Mouse (Mus musculus): ENCODE measurements around the gene Slc25a10.

Gene Slc25a10

DNA sequence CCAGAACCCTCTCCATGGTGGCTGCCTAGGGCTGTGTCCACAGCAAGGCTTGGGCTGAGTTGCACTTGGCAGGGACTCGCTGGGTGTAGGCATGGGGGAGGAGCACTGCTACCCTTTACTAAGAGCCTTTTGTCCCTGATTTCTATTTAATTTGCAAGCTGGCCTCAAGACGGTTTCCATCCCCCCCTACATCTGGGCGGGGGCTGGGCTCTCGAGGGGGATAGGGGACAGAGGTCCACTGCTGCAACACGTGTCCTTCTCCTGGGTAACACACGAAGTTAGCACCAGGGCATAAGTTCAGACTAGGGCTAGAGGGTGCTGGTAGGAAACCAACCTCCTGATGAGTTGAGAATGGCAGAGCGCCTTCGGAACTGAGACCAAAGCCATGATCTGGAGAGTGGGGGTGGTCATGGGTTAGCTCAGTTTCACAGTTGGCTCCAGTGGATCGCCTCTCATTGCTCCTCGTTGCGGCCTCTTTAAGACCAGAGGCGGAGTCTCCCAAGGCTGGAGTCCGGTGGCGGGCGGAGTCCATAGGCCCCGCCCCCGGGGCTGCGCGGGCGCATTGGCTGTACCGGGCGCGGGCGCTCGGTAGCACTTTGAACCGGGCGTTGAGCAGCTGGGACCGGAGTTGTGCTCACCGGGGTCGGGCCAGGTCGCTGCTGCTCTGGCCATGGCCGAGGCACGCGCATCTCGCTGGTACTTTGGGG is at the start of gene Slc25a10:
Gene Slc25a10, plus strand, starts transcription at position 524 of the 707 bp plus-strand sequence.
- DNase-seq (ENCODE audit: low read depth in 1 of 2, low spot score in 2 of 2): peak in 1 of 2 experiments; percentile 69

DNA sequence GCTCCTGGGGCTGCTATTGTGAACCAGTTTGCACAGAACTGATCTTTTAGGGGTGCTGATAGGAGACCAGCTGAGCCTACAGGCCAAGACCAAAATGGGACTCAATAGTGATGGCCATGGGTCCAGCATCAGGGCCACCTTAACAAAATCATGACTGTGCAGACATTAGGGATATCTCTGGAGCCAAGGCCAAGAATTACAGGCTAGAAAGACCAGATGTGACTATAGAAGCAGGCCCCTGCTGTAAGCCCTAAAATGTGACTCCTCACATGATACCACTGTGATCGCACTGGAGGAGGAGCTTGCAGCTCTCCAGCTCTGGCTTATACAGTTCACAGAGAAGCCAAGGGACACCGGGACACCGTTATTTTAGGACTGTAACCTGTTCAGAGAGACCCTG is 49.3 kb upstream of the Slc25a10 start, which contains the start of gene Tspan10:
Gene Tspan10, plus strand, starts transcription at position 301 of the 400 bp plus-strand sequence.
- no peak for DNase-seq (ENCODE audit: low read depth in 1 of 2, low spot score in 2 of 2)

DNA sequence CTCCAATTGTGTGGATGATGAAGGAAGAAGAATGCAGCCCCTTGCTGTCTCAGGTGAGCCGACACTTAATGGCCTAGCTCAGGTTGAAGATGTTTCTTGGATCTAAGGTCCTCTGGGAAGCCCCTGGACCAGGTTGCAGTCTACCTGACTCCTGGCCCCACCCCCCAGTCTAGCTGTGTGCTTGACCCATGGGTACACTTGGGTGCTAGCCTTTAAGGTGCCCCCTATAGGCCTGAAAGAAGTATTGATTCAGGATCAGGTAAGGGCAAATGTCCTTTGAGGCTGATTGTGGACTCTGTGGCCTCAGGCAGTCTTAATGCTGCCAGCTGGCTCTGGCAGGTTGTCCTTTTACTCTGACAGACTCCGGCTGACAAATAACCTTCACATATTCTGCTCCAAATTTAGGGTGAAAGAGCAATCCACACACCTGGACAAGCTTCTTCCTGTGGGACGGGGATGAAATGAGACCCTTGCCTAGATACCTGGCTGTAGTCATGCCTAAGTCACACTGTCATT is 48.8 kb upstream of the Slc25a10 start:
- DNase-seq (ENCODE audit: low read depth in 1 of 2, low spot score in 2 of 2): no peak

DNA sequence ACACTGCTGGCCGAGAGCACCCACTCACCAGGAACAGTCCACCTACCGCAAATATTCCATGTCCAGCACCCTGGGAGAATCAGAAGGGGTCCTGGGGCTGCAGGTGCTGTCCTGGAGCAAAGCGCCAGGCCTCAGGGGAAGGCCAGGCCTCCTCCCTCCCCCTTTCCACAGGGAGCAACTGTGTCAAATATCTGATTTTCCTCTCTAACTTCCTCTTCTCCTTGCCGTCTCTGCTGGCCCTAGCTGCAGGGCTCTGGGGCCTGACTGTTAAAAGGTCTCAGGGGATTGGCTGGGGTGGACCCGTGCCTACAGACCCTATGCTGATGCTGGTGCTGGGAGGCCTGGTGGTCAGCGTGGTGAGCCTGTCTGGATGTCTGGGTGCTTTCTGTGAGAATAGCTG is 47.5 kb upstream of the Slc25a10 start:
- no peak for DNase-seq (ENCODE audit: low read depth in 1 of 2, low spot score in 2 of 2)

- no peak for DNase-seq (ENCODE audit: low read depth in 1 of 2, low spot score in 2 of 2)
These were observed 46.2 kb upstream of the Slc25a10 start for GRCm38 (mm10) chr11:120445475-120445874.

DNA sequence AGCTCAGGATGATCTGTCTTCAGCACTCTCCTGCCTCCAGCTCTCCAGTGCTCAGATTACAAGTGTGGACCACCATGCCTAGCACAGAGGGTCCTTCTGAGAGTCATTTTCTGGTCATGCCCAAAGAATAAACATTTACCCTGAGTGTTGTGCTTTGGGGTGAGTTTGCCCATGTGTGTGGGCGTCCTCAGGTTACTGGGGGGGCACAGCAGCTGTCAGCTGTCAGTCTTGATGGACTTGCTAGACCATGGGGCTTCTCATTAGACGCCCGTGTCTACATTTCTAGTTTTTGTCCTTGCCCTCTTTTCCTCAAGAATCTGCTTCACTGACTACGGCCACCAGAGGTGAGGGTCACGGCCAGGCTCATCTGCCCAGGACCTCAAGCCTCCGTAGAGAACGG is 44.5 kb upstream of the Slc25a10 start:
- DNase-seq (ENCODE audit: low read depth in 1 of 2, low spot score in 2 of 2): no peak

- no peak for DNase-seq (ENCODE audit: low read depth in 1 of 2, low spot score in 2 of 2)
These were observed 39.4 kb upstream of the Slc25a10 start for GRCm38 (mm10) chr11:120452246-120452645.

- no peak for DNase-seq (ENCODE audit: low read depth in 1 of 2, low spot score in 2 of 2)
These were observed 38.3 kb upstream of the Slc25a10 start, which contains the start of gene Pde6g for GRCm38 (mm10) chr11:120453306-120453705. Gene Pde6g (minus strand): TSS chr11:120453500.

GRCm38 (mm10) chr11:120454965-120455364 is 36.7 kb upstream of the Slc25a10 start:
- DNase-seq (ENCODE audit: low read depth in 1 of 2, low spot score in 2 of 2): no peak

DNA sequence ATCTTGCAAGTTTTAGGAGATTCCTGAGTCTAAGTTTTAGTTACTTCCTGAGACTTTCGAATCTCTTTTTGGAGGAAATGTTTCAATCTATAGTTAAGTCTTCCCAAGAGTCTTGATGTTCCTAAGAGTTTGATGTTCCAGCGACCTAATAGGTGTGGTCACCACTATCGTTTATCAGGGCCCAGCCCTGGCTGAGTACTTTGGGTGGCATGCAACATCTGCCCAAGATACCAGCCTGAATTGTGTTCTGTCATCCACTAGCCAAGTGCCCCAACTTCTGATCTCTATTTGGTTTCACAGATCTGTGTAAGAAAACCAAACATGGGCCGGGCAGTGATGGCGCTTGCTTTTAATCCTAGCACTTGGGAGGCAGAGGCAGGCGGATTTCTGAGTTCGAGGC is 36.2 kb upstream of the Slc25a10 start:
- no peak for DNase-seq (ENCODE audit: low read depth in 1 of 2, low spot score in 2 of 2)

GRCm38 (mm10) chr11:120457370-120457769 is 34.3 kb upstream of the Slc25a10 start:
- DNase-seq (ENCODE audit: low read depth in 1 of 2, low spot score in 2 of 2): no peak

DNA sequence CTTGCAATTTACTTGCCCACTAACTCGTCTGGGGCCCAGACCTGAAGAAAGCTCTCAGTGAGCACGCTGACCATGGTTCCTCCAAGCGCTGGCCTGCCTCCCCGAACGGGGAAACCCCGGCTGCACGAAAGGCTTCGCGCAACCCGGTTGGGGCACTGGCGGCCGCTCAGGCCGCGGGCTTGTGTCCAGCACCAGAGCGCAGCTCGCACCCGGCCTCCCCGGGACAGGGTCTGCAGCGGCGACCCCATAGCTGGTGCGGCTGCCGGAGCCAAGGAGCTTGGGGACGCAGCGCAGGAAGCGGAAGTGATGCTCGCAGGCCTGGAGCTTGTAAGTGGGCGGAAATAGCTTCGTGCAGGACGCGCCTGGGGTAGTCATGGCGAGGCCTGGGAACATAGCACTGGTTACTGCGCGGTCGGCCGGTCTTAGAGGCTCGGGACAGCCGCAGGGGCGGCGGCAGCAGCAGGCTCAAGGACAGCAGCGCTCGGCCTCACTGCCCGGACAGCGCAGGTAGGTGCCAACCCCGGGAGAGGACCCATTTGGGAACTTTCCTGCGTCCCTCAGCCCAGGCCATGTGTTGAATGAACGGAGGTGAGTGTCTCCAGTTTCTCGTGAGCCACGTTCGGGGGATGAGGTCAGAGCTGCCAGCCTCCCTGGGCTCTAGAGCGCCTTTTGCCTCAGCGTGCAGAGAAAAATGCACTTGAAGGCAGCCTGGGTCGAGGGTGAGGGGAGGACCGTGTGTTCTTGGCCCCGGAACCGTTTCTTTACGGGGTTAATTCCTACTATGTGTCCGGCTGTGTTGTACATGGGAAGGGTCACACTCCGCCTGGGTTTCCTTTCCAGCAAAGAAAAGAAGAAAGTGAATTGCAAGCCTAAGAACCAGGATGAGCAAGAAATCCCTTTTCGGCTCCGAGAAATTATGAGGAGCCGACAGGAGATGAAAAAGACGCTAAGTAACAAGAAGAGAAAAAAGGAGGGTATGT is 33.6 kb upstream of the Slc25a10 start, which contains the start of the genes Oxld1 and Ccdc137:
Gene Oxld1, minus strand, starts transcription at position 297 of the 980 bp plus-strand sequence.
Gene Ccdc137, plus strand, starts transcription at position 344 of the 980 bp plus-strand sequence.
- DNase-seq (ENCODE audit: low read depth in 1 of 2, low spot score in 2 of 2): peak in 1 of 2 experiments; percentile 55

DNA sequence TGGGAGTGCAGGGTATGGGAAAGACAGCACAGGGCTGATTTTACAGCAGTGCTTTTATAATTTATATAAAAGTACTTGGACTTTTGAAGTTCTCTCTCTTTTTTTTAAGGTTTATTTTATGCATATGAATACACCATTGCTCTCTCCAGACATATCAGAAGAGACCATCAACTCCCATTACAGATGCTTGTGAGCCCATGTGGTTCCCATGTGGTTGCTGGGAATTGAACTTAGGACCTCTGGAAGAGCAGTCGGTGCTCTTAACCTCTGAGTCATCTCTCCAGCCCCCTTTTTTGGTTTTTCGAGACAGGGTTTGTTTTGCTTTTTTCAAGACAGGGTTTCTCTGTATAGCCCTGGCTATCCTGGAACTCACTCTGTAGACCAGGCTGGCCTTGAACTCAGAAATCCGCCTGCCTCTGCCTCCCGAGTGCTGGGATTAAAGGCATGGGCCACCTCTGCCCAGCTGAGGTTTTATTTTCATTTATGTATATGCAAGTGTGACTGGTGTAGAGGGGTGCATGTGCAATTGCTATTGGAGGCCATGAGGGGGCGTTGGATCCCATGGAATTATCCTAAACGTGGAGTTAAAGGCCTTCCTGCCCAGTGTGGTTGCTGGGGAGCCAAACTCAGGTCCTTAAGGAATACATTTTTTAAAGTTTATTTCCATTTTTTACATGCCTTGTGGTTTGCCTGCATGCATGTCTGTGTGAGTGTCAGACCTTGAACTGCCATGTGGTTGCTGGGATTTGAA is 32.6 kb upstream of the Slc25a10 start:
- no peak for DNase-seq (ENCODE audit: low read depth in 1 of 2, low spot score in 2 of 2)

- DNase-seq (ENCODE audit: low read depth in 1 of 2, low spot score in 2 of 2): no peak
These were observed 28.1 kb upstream of the Slc25a10 start for GRCm38 (mm10) chr11:120463536-120463935.

DNA sequence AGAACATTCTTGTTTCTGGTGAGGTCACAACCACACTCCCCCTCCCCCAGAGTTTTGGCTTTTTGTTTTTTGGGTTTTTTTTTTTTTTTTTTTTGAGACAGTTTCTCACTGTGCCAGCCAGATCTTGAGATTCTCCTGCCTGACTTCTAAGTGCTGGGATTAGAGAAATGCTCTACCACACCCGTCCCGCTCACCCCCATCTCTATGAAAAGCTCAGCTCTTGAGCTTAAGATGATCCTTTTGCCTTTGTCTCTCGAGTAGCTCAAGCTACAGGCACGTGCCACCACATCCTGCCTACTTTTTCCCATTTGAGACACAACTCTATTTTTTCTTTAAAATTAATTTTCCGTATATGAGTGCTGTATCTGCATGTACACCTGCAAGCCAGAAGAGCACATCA is 27.3 kb upstream of the Slc25a10 start:
- DNase-seq (ENCODE audit: low read depth in 1 of 2, low spot score in 2 of 2): no peak

GRCm38 (mm10) chr11:120465521-120465920 is 26.1 kb upstream of the Slc25a10 start:
- no peak for DNase-seq (ENCODE audit: low read depth in 1 of 2, low spot score in 2 of 2)

GRCm38 (mm10) chr11:120467051-120467735 is 24.4 kb upstream of the Slc25a10 start, which contains the start of gene Arl16:
Gene Arl16 (minus strand): TSS chr11:120467607.
- DNase-seq (ENCODE audit: low read depth in 1 of 2, low spot score in 2 of 2): peak; percentile 84 to 87

DNA sequence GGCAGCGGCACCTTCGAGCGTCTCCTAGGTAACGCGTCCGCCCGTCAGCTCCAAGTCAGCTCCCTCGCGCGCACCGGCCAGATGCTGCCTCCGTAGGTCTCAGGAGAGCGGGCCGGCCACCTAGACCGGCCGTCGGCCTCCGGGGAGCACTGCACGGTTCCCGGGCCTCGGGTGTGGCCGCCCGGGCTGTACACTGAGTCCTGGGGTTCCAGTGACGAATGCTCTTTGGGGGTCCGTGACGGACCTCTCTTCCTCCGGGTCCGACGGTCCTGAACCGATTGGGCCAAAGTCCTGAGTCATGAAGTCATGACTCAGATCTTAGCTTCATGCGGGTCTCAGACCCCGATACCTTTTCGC is 23.9 kb upstream of the Slc25a10 start:
- DNase-seq (ENCODE audit: low read depth in 1 of 2, low spot score in 2 of 2): no peak

GRCm38 (mm10) chr11:120472052-120472451 is 19.6 kb upstream of the Slc25a10 start:
- DNase-seq (ENCODE audit: low read depth in 1 of 2, low spot score in 2 of 2): no peak

GRCm38 (mm10) chr11:120483448-120483934 is 8.1 kb upstream of the Slc25a10 start:
- DNase-seq (ENCODE audit: low read depth in 1 of 2, low spot score in 2 of 2): no peak

Measured in monocyte, adult 2 months (primary cell).